Mouse (Mus musculus): ENCODE data around the gene Ikzf3.

DNA sequence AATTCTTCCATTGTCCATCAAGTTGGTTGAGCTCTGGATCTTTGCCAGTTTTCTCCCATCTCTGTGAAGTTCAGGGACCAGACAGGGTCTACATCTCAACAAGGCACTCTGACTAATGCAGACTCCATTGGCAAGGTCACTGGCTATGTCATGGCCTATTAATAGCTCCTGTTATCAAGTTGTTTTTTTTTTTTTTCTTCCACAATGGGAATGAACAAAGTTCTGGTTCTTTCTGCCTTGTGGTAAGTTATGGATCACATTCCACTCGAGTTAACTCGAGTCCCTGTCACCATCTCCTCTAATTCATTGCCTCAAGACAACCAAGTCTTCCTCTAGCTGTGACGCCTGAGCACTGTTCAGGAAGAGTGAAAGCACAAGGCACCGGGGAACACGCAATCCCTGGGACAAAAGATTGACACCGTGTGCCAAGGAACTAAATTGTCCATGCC is 43.0 kb upstream of the Ikzf3 start:
- TF ChIP-seq CTCF (conservative IDR thresholded peaks at IDR 0.05; ENCODE audit: insufficient read depth, insufficient read length, low read depth, low read length) = no peak
- TF ChIP-seq POLR2A (IDR thresholded peaks at IDR 0.05; ENCODE audit: low read depth, low read length) = no peak

Data from kidney, adult 2 months (tissue).